Mouse (Mus musculus) E14TG2a.4 (cell line): Measurements from ENCODE around the gene Olfm3.

Source experiments
- H3K27me3 ChIP-seq: 2 replicates; pipeline ENCODE4 v1.6.1; 2014; ENCODE audit warnings: low read length, control low read depth; ENCODE audit not compliant: insufficient read depth
- H3K36me3 ChIP-seq: 2 replicates; pipeline ENCODE4 v1.6.1; 2014; ENCODE audit warnings: low read length, control low read depth; ENCODE audit not compliant: insufficient read depth
- H3K4me1 ChIP-seq: replicated peaks from 2 replicates; pipeline ENCODE4 v1.6.1; 2014; ENCODE audit warnings: low read depth, low read length, control low read depth
- H3K4me3 ChIP-seq: replicated peaks from 2 replicates; pipeline ENCODE4 v1.5.1; 2014; ENCODE audit warnings: mild to moderate bottlenecking, low read length
- H3K9me3 ChIP-seq: 2 replicates; pipeline ENCODE4 v1.6.1; 2014; ENCODE audit warnings: low read length, control low read depth
- CTCF ChIP-seq: conservative IDR thresholded peaks from 2 replicates; pipeline ENCODE4 v1.5.1; 2014; ENCODE audit warnings: low read length
- NANOG ChIP-seq: IDR thresholded peaks from 2 replicates; pipeline ENCODE4 v1.6.1; 2014; ENCODE audit warnings: borderline replicate concordance, low read length, mixed read lengths
- POU5F1 ChIP-seq: IDR thresholded peaks from 2 replicates; pipeline ENCODE4 v1.6.1; 2014; ENCODE audit warnings: low read length, borderline replicate concordance

Olfm3 gene

GRCm38 (mm10) chr3:115028046-115028445 lies 124.2 kb downstream of the Olfm3 start:
- H3K9me3 ChIP-seq = no peaks in the 10 kb centered on the region
- H3K4me1 ChIP-seq = no peaks in the 10 kb centered on the region
- no peak for TF ChIP-seq CTCF
- no peak for TF ChIP-seq POU5F1
- no peak for TF ChIP-seq NANOG
- H3K36me3 ChIP-seq = no peaks in the 10 kb centered on the region
- no peaks in the 10 kb centered on the region for H3K27me3 ChIP-seq
- H3K4me3 ChIP-seq = no peak overlapping the region

GRCm38 (mm10) chr3:115028611-115029010 lies 124.7 kb downstream of the Olfm3 start:
- Histone ChIP-seq H3K27me3 (no peaks in the 10 kb centered on the region), H3K36me3 (no peaks in the 10 kb centered on the region), H3K4me3 (no peak overlapping the region), H3K4me1 (no peaks in the 10 kb centered on the region), H3K9me3 (no peaks in the 10 kb centered on the region)
- TF ChIP-seq POU5F1 = no peak
- no peak for TF ChIP-seq CTCF
- no peak for TF ChIP-seq NANOG

- no peaks in the 10 kb centered on the region for H3K36me3 ChIP-seq
- no peaks in the 10 kb centered on the region for H3K4me1 ChIP-seq
- H3K9me3 ChIP-seq = no peaks in the 10 kb centered on the region
- TF ChIP-seq NANOG (no peak), POU5F1 (no peak), CTCF (no peak)
- no peak overlapping the region for H3K4me3 ChIP-seq
- no peaks in the 10 kb centered on the region for H3K27me3 ChIP-seq
Observed at GRCm38 (mm10) chr3:115049060-115049459, 145.2 kb downstream of the Olfm3 start.

DNA sequence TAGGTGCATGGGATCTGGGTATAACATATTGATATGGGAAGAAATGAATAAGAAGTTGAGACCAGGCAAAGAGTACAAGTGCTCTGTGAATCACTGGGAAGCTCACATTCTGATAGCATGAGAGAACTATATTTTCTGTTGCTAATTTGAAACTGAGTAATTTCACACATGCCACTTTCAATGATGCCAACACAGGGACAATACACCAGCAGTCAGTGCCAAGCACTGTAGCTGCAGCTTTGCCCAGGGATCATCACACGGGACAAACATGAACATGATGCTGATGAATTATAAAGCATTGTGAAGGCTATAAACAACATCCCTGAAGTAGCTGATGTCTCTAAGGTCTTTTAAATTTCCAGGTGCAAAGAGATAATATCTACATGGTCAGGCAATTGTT lies 161.0 kb downstream of the Olfm3 start:
- Histone ChIP-seq H3K36me3 (no peaks in the 10 kb centered on the region), H3K4me1 (peaks cover 4% of the 10 kb centered on the region; the same call in 1 of the 2 replicates), H3K9me3 (no peaks in the 10 kb centered on the region), H3K27me3 (no peaks in the 10 kb centered on the region), H3K4me3 (no peak overlapping the region)
- TF ChIP-seq NANOG (no peak), CTCF (no peak), POU5F1 (no peak)

GRCm38 (mm10) chr3:115080428-115081181 lies 176.7 kb downstream of the Olfm3 start:
- H3K9me3 ChIP-seq = no peaks in the 10 kb centered on the region
- TF ChIP-seq CTCF (no peak), POU5F1 (no peak), NANOG (no peak)

GRCm38 (mm10) chr3:115081371-115081770 lies 177.5 kb downstream of the Olfm3 start:
- Histone ChIP-seq H3K4me3 (no peak overlapping the region), H3K36me3 (no peaks in the 10 kb centered on the region), H3K4me1 (no peaks in the 10 kb centered on the region), H3K9me3 (no peaks in the 10 kb centered on the region), H3K27me3 (no peaks in the 10 kb centered on the region)
- no peak for TF ChIP-seq CTCF
- no peak for TF ChIP-seq POU5F1
- TF ChIP-seq NANOG = no peak

More at GRCm38 (mm10) chr3:115080428-115081181, 176.7 kb downstream of the Olfm3 start:
- H3K4me3 ChIP-seq = no peak overlapping the region
- no peaks in the 10 kb centered on the region for H3K36me3 ChIP-seq
- no peaks in the 10 kb centered on the region for H3K4me1 ChIP-seq
- no peaks in the 10 kb centered on the region for H3K27me3 ChIP-seq

GRCm38 (mm10) chr3:115082947-115083346 lies 179.1 kb downstream of the Olfm3 start:
- Histone ChIP-seq H3K9me3 (no peaks in the 10 kb centered on the region), H3K4me3 (no peak overlapping the region), H3K27me3 (no peaks in the 10 kb centered on the region), H3K36me3 (no peaks in the 10 kb centered on the region), H3K4me1 (no peaks in the 10 kb centered on the region)
- TF ChIP-seq POU5F1 (no peak), NANOG (no peak), CTCF (no peak)

- TF ChIP-seq POU5F1 (no peak), CTCF (no peak), NANOG (no peak)
- no peaks in the 10 kb centered on the region for H3K27me3 ChIP-seq
Observed at GRCm38 (mm10) chr3:115088281-115088680, 184.4 kb downstream of the Olfm3 start.

GRCm38 (mm10) chr3:115090670-115091069 lies 186.8 kb downstream of the Olfm3 start:
- TF ChIP-seq NANOG = peak; percentile 83; the same call in 1 of the 2 replicates
- no peak for TF ChIP-seq CTCF
- no peak for TF ChIP-seq POU5F1
- Histone ChIP-seq H3K36me3 (no peaks in the 10 kb centered on the region), H3K4me3 (no peak overlapping the region), H3K9me3 (no peaks in the 10 kb centered on the region), H3K4me1 (no peaks in the 10 kb centered on the region), H3K27me3 (no peaks in the 10 kb centered on the region)

More at GRCm38 (mm10) chr3:115088281-115088680, 184.4 kb downstream of the Olfm3 start:
- Histone ChIP-seq H3K9me3 (no peaks in the 10 kb centered on the region), H3K4me1 (no peaks in the 10 kb centered on the region), H3K4me3 (no peak overlapping the region), H3K36me3 (no peaks in the 10 kb centered on the region)
